Mouse (Mus musculus) forebrain, embryonic 12.5 days (tissue): ENCODE data around the gene Armc2. TPM values are rescaled to one million over a fixed set of nuclear protein-coding genes. Genes with fewer than 3 reads are reported as not detected.

ENCODE experiments used
- ATAC-seq: fragments of 200-750 bp; cut with Nextera tagmentation; 2 replicates; pipeline ENCODE4 v1.8.0; 2017; ENCODE audit warnings: moderate TSS enrichment; ENCODE audit not compliant: low FRiP score
- H3K27ac ChIP-seq: fragments of 300-500 bp; sonication (generic); 2 replicates; pipeline ENCODE4 v1.5.1; 2016; ENCODE audit warnings: mild to moderate bottlenecking
- H3K27me3 ChIP-seq: fragments of 300-500 bp; sonication (generic); 2 replicates; pipeline ENCODE4 v1.6.1; 2016; ENCODE audit warnings: mild to moderate bottlenecking
- H3K36me3 ChIP-seq: fragments of 300-500 bp; sonication (generic); replicated peaks from 2 replicates; pipeline ENCODE4 v1.6.1; 2016; ENCODE audit warnings: mild to moderate bottlenecking
- H3K4me1 ChIP-seq: fragments of 300-500 bp; sonication (generic); 2 replicates; pipeline ENCODE4 v1.6.1; 2016
- H3K4me2 ChIP-seq: fragments of 300-500 bp; sonication (generic); 2 replicates; pipeline ENCODE4 v1.6.1; 2016; ENCODE audit warnings: mild to moderate bottlenecking, moderate library complexity
- H3K4me3 ChIP-seq: fragments of 300-500 bp; sonication (generic); replicated peaks from 2 replicates; pipeline ENCODE4 v1.5.1; 2016; ENCODE audit warnings: mild to moderate bottlenecking
- H3K9ac ChIP-seq: fragments of 300-500 bp; sonication (generic); 2 replicates; pipeline ENCODE4 v1.6.1; 2016; ENCODE audit warnings: mild to moderate bottlenecking
- H3K9me3 ChIP-seq: fragments of 300-500 bp; sonication (generic); 2 replicates; pipeline ENCODE4 v1.6.1; 2016
- WGBS: fragments of 180-500 bp; shearing (Covaris S2); methylation state at CpG from one replicate; pipeline ENCODE4 v1.1.7; 2016; 5-methylcytosine and 5-hydroxymethylcytosine counted together
- polyA plus RNA-seq: library from polyadenylated mRNA; unstranded; fragments of >200 nt; fragmentation: Nextera tagmentation; extraction: Ambion mirVana; gene quantifications from 2 replicates; pipeline ENCODE4 v1.2.1, GENCODE M21; 2016

Armc2 gene
- polyA plus RNA-seq, 1 experiment from 2014 or later: 4.6 TPM

DNA sequence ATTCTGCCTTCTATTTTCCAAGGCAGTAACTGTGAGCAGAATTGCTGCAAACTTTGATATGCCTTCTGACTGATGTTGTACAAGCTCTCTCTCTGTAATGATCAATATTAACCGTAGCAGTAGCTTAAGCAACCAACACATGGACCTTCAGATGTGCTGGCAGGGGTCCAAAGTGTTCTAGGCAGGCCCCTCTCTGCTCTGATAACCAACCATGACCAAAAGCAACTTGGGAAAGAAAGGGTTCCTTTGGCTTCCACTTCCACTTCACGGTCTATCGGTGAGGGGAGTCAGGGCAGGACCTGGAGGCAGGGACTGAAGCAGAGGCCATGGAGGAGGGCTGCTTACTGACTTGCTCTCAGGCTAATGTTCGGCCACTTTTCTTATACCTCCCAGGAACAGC lies 87.3 kb downstream of the Armc2 start:
- Histone ChIP-seq H3K27ac (no peak overlapping the region), H3K4me2 (no peak overlapping the region), H3K4me1 (peaks cover 24% of the 10 kb centered on the region), H3K36me3 (no peaks in the 10 kb centered on the region), H3K9me3 (no peaks in the 10 kb centered on the region), H3K9ac (no peak overlapping the region), H3K27me3 (0 out of 2 replicates have a peak, but pooled peaks cover 5% of the 10 kb centered on the region), H3K4me3 (no peak overlapping the region)
- no peak for ATAC-seq
- WGBS: 69% methylated on average over 4 of the region's 4 CpGs

DNA sequence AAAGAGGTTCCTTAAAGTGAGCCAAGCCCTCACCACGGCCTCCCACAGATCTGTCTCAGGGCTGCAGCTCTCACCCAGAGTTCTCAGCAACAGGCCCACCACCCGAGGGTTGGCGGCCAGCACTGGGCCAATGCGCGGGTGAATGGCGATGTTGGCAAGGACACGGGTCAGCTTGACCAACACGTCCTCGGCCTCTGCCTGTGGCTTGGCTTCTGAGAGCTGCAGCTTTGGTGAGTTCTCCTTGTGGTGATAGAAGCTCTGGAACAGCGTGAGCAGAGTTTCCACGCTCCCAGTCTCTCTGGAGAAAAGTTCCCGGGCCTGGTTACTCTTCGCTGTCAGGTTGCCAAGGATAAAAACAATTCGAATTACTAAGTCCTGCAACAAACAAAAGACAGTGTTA lies 91.5 kb downstream of the Armc2 start:
- H3K4me3 ChIP-seq: no peak overlapping the region
- no peaks in the 10 kb centered on the region for H3K36me3 ChIP-seq
- H3K9me3 ChIP-seq: no peaks in the 10 kb centered on the region
- H3K4me1 ChIP-seq: peaks cover 6% of the 10 kb centered on the region; the same call in 1 of the 2 replicates
- 75% methylated on average over 14 of the region's 14 CpGs for WGBS
- H3K4me2 ChIP-seq: no peak overlapping the region
- no peak for ATAC-seq
- H3K9ac ChIP-seq: no peak overlapping the region
- H3K27me3 ChIP-seq: 0 out of 2 replicates have a peak, but pooled peaks cover 3% of the 10 kb centered on the region
- H3K27ac ChIP-seq: no peak overlapping the region

DNA sequence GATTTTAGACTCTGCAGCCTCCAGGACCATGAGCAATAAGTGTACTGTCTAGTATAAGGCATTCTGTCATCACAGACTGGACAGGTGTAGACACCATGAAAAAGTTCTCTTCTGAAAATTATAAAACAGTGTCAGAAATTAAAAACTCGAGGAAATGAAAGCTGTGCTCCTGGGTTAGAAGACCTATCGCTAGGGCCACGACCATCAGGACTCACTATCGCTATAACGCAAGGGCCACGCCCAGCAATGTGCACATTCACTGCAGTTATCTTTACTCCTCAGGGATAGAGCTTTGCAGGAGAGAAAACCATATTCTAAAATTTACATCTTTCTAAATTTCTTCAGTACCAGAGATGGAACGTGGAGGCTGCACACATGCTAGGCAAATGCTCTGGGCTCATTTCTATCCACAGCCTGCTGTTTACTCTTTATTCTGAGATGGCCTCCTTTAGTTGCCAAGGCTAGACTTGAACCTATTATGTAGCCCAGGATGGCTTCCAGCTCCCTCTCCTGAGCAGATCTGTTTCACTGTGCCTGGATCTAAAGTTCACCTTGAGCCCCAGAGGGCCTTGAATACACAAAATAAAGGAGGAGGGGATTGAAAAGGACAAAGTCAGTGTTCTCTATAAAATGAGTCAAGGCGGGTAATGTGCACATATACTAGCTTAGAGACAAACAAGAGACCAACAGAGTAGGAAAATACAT lies 105.8 kb downstream of the Armc2 start:
- Histone ChIP-seq H3K4me1 (peaks cover 13% of the 10 kb centered on the region), H3K4me3 (no peak overlapping the region), H3K27ac (no peak overlapping the region), H3K9me3 (no peaks in the 10 kb centered on the region), H3K36me3 (0 out of 2 replicates have a peak, but pooled peaks cover 2% of the 10 kb centered on the region), H3K27me3 (no peaks in the 10 kb centered on the region), H3K9ac (no peak overlapping the region), H3K4me2 (no peak overlapping the region)
- WGBS: 91% methylated on average over 8 of the region's 8 CpGs
- ATAC-seq: no peak

DNA sequence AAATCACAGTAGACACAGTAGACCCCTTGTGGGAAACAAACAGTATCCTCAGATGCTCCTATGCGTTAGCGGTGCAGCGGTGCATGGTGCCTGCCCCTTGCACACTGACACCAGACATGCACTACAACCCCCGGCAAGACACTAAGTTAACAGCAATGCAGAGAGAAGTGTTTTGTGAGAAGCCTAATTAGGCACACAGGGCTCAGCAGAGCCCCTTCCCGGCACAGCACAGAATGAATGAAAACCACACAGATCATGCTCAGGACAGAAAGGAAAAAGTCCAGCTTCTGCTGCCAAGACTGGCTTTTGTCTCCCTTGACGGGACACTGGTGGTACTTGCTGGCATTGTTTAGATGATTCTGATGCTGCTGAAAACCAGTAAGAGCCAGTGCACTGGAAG lies 109.3 kb downstream of the Armc2 start:
- Histone ChIP-seq H3K4me1 (peaks cover 13% of the 10 kb centered on the region), H3K4me3 (no peak overlapping the region), H3K4me2 (no peak overlapping the region), H3K9ac (no peak overlapping the region), H3K27me3 (no peaks in the 10 kb centered on the region), H3K27ac (0 out of 2 replicates have a peak overlapping the region, but pooled peaks have one; percentile 61), H3K36me3 (peaks cover 23% of the 10 kb centered on the region), H3K9me3 (no peaks in the 10 kb centered on the region)
- 45% methylated on average over 6 of the region's 6 CpGs for WGBS
- ATAC-seq: peak; percentile 51; the same call in 1 of the 2 replicates

DNA sequence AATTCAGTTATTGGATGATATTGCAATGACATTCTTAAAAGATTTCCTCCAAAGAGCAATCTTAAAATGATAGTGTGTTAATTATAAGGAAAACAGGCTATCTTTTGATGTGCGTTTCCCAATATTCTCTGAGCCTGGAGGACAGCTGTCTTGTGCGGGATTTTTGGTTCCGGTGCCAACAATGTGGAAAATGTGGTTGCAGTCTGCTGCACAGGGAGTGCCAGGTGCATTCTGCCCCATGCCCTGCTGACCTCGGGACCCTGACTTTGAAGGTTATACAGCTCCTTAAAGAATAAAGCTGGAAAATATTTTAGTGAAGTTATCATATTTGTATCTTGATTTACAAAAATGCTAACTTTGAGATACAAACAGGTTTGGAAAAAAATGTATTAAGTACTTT lies 110.3 kb downstream of the Armc2 start:
- peaks cover 27% of the 10 kb centered on the region for H3K36me3 ChIP-seq
- no peak overlapping the region for H3K27ac ChIP-seq
- no peak overlapping the region for H3K9ac ChIP-seq
- no peak for ATAC-seq
- no peak overlapping the region for H3K4me2 ChIP-seq
- H3K4me3 ChIP-seq: no peak overlapping the region
- no peaks in the 10 kb centered on the region for H3K9me3 ChIP-seq
- WGBS: 84% methylated on average over 4 of the region's 4 CpGs
- H3K27me3 ChIP-seq: no peaks in the 10 kb centered on the region
- peaks cover 13% of the 10 kb centered on the region for H3K4me1 ChIP-seq

DNA sequence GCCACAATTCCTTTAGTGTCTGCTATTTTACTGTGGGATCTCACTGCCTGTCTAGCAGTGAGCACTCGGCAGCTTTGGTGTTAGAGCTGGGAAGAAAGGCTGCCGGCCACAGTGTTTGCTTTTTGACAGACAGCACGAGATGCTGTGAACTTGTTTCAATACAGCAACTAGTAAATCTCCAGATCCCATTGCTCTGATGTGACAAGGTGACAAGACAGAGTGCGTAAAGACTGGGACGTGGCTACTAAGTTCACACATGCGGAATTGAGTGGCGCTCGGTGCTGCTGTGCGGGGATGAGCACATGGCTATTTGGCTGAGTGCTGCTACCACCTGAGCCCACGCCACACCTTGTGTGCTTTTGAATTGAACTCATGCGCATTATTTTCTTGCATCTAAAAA lies 110.8 kb downstream of the Armc2 start:
- peaks cover 30% of the 10 kb centered on the region for H3K36me3 ChIP-seq
- 0 out of 2 replicates have a peak overlapping the region, but pooled peaks have one; percentile 31 for H3K27ac ChIP-seq
- H3K27me3 ChIP-seq: no peaks in the 10 kb centered on the region
- H3K4me1 ChIP-seq: peaks cover 13% of the 10 kb centered on the region
- H3K9me3 ChIP-seq: no peaks in the 10 kb centered on the region
- ATAC-seq: peak; percentile 46; the same call in 1 of the 2 replicates
- no peak overlapping the region for H3K4me3 ChIP-seq
- H3K4me2 ChIP-seq: no peak overlapping the region
- no peak overlapping the region for H3K9ac ChIP-seq
- WGBS: 78% methylated on average over 11 of the region's 11 CpGs

DNA sequence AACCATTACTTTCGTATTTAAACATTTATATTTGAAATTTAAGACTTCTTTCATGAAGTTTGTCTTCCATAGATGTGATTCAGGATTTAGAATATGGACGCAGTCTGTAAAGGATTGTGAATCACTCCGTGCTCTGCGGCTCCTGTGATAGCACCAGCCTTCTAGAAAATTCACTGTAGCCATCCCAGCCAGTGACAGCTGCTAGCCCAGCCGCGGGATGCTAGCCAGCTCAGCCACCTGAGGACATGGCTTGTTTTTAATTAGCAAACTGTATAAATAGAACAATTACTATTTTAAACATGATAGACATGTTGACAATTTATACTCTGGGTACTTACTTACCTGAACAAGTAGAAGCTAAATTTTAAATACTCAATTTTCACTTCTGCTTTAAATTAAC lies 116.4 kb downstream of the Armc2 start:
- H3K36me3 ChIP-seq: peaks cover 39% of the 10 kb centered on the region
- WGBS: 93% methylated on average over 6 of the region's 6 CpGs
- H3K4me1 ChIP-seq: no peaks in the 10 kb centered on the region
- H3K27me3 ChIP-seq: no peaks in the 10 kb centered on the region
- H3K9ac ChIP-seq: no peak overlapping the region
- no peak overlapping the region for H3K4me2 ChIP-seq
- H3K9me3 ChIP-seq: no peaks in the 10 kb centered on the region
- ATAC-seq: no peak
- H3K27ac ChIP-seq: no peak overlapping the region
- no peak overlapping the region for H3K4me3 ChIP-seq

DNA sequence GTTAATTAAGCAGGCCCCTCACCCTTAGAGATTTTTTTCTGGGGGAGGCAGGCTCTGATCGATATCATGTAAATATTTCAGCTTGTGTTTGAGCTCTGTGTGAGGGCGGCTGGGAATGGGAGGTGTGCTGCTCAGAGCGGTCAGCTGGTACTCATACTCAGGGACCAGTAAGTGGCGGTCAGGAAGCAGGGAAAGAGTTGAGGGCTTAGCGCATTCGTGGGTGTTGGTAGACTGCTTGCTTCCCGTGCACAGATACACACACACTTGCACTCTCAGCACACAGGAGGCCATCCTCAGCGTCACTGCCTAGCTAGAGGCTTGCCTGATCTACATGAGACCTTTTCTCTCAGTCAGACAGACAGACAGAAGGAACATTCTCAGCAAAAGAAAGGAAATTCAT lies 116.8 kb downstream of the Armc2 start:
- Histone ChIP-seq H3K27me3 (no peaks in the 10 kb centered on the region), H3K36me3 (peaks cover 35% of the 10 kb centered on the region), H3K4me2 (no peak overlapping the region), H3K9me3 (no peaks in the 10 kb centered on the region), H3K4me1 (no peaks in the 10 kb centered on the region), H3K4me3 (no peak overlapping the region), H3K27ac (no peak overlapping the region), H3K9ac (no peak overlapping the region)
- WGBS: 90% methylated on average over 8 of the region's 8 CpGs
- no peak for ATAC-seq

DNA sequence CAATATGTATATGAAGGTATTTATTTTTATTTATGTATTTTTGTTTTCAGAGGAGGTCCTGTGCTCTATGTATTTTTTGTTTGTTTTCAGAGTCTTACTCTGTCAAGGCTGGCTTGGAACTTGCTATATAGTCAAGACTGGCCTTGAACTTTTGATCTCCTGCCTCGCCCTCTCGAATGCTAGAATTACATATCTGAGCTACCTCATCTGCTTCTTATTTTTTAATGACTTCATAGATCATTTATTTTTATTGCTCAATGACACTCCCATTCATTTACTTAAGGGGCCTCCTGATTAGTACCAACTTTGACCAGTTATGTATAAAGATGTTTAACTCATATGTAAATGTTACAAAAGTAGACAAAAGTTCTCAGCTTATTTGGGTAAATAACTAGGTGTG lies 121.4 kb downstream of the Armc2 start:
- no peak overlapping the region for H3K4me2 ChIP-seq
- peaks cover 16% of the 10 kb centered on the region for H3K36me3 ChIP-seq
- H3K9ac ChIP-seq: no peak overlapping the region
- H3K27me3 ChIP-seq: no peaks in the 10 kb centered on the region
- no peaks in the 10 kb centered on the region for H3K9me3 ChIP-seq
- peaks cover 10% of the 10 kb centered on the region; the same call in 1 of the 2 replicates for H3K4me1 ChIP-seq
- no peak overlapping the region for H3K4me3 ChIP-seq
- no peak overlapping the region for H3K27ac ChIP-seq
- 90% methylated on average over 2 of the region's 2 CpGs for WGBS
- ATAC-seq: no peak

DNA sequence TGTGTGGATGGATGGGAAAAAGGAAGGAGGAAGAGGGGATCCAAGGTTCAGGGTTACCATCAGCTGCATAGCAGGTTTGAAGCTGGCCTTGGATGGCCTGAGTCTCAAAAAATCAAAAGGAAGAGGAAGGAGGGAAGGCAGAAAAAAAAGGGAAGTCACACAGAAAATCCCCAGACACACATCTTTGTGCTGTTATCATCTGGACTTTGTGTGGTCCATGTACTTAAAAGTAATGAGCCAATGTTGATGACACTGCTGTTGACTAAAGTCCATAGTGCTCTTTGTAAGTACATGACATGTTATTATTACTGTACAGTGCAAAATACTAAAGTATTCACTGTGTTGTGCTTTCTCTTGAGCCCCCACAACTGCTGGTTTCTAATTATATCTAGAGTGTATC lies 121.8 kb downstream of the Armc2 start:
- H3K4me2 ChIP-seq: no peak overlapping the region
- no peaks in the 10 kb centered on the region for H3K27me3 ChIP-seq
- no peak overlapping the region for H3K4me3 ChIP-seq
- no peaks in the 10 kb centered on the region for H3K9me3 ChIP-seq
- ATAC-seq: no peak
- peaks cover 10% of the 10 kb centered on the region; the same call in 1 of the 2 replicates for H3K4me1 ChIP-seq
- no peak overlapping the region for H3K9ac ChIP-seq
- H3K36me3 ChIP-seq: peaks cover 16% of the 10 kb centered on the region
- H3K27ac ChIP-seq: no peak overlapping the region

DNA sequence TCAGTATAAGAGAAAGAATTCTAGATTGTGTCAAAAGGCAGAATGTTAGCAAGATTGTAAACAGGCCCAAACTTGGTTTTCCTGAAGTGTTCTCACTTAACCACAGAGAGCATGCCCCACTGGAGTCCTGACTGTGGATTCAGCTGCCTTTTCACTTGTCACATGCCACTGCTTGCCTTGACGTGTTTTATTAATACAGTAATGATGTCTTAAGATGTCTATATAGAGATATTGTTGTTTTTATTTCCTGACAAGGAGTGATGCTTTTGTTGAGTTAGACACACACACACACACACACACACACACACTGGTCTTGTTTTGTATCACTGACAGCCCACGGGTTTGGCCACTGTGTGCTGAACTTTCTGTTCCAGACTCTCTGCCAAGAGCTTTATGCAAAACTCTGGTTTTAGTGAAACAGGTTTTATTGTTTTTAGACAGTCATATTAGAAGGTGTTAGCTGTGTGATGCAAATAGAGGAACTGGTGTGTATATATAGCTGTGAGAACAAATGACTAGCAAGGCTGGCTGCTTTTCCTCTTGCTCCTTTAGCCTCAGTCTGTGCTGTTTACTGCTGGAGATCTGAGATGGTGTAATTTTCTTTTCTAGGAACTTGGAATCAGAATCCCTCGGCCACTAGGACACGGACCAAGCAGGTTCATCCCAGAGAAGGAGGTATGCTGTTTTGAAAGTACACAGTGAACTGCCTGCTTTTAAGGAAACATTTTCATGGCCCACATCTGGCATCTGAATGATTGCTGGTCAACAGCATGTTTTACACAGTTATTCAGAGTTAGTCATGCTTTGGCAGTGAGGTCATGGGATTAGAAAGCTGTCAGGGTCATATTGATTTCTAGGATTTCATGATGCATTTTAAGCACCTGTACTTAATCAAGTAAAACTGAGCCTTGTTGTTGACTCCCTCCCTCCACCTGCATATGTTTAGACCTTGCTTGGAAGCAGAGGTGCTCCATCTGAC lies 124.5 kb downstream of the Armc2 start:
- Histone ChIP-seq H3K9ac (no peak overlapping the region), H3K9me3 (no peaks in the 10 kb centered on the region), H3K4me1 (peaks cover 14% of the 10 kb centered on the region), H3K27ac (no peak overlapping the region), H3K4me2 (no peak overlapping the region), H3K36me3 (peaks cover 8% of the 10 kb centered on the region), H3K4me3 (no peak overlapping the region), H3K27me3 (no peaks in the 10 kb centered on the region)
- no peak for ATAC-seq
- whole genome bisulfite sequencing: 67% methylated on average over 4 of the region's 4 CpGs

DNA sequence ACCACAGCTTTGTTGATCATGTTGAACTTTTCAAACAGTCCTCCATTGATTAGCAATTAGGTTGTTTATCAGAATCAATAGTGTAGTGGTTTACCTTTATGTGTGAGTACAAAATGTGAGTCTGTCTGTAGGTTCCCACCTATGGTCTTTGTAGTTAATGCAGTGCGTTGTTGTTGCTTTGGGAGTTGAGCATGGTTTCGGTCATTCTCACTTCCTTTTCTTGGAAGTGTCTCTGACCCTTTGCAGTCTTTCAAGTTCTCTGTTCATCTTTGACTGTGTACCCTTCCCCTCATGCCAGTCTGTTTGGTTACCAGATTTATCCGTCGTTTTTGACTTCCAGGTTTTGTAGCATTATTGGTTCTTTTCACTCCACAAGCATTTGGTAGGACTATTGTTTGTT lies 126.9 kb downstream of the Armc2 start:
- Histone ChIP-seq H3K4me1 (peaks cover 19% of the 10 kb centered on the region), H3K4me2 (no peak overlapping the region), H3K27me3 (no peaks in the 10 kb centered on the region), H3K36me3 (no peaks in the 10 kb centered on the region), H3K4me3 (no peak overlapping the region), H3K9me3 (no peaks in the 10 kb centered on the region), H3K27ac (no peak overlapping the region), H3K9ac (no peak overlapping the region)
- ATAC-seq: no peak
- 91% methylated on average over 4 of the region's 4 CpGs for WGBS
